Mouse (Mus musculus): ENCODE measurements around the gene Aanat.
"Not testable (repeated sequence)": the region's sequence is repeated elsewhere in the genome, so short reads cannot be mapped to it uniquely, and the experiment has no call there.

The Aanat gene

DNA sequence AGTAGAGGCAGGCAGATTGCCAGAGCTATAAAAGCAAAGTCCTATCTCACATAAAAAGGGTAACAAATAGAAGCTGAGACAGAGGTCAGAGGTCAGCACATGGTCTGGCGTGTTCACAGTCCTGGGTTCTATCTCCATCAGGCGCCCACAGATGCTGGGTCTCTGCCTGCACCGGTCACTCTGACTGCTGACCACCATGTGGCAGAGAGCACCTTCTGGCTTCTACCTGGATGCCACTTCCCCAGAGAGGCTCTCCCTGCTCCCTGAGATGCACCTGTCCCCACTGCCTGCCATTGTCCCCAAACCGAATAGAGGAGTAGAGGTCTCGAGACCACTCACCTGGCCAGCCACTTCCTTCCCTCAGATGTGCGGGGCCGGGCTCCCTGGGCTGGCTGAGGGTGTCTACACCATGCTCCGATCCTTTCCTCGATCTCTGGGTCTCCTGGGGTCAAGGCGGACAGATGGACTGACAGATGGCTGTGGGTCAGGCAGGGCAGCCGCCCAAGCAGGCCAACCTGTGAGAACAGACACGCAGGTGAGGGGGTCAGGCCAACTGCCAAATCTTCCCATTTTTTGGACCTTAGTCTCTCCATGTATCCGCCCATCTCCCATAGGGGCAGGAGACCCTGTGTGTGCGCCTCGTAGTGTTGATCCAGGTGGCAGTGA lies 23.9 kb downstream of the Aanat start:
- no peak for DNase-seq (ENCODE audit: low read depth, low spot score)

GRCm38 (mm10) chr11:116611168-116611567 lies 24.9 kb downstream of the Aanat start:
- not testable (repeated sequence) for DNase-seq (ENCODE audit: low read depth, low spot score)

DNA sequence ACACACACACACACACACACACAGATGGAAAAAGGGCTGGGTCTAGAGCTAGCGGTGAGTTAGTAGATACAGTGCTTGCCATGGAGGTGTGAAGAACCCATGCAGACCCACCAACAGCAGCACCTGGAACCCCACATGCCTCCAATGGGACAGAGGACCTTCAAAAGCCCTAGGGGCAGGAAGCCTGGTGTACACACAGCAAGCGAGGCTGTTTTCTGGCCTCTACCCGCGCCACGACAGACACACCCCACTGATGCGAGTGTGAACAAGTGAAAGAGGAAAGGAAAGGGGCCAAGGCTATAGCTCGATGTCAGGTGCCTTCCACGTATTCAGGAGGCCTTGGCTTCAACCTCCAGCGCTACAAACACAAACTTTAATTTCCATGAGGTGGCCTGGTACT lies 25.7 kb downstream of the Aanat start:
- no peak for DNase-seq (ENCODE audit: low read depth, low spot score)

DNA sequence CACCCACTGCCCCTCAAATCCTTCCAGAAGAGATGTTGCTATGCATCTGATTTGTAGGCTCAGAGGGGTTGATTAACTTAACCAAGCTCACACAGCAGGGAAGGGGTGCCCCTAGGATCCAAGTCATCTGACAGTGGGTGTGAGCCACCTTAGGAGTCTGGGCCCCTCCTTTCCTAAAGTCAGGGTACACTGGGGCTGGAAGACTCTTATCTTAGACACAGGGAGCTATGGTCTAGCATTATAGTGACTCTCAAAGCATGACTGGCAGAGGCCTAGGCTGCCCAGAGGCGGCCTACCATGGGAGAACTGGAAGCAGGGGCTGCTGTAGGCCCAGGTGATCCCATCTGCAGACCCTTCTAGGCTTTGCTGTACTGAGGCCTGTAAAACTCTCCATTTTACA lies 26.3 kb downstream of the Aanat start:
- no peak for DNase-seq (ENCODE audit: low read depth, low spot score)

DNA sequence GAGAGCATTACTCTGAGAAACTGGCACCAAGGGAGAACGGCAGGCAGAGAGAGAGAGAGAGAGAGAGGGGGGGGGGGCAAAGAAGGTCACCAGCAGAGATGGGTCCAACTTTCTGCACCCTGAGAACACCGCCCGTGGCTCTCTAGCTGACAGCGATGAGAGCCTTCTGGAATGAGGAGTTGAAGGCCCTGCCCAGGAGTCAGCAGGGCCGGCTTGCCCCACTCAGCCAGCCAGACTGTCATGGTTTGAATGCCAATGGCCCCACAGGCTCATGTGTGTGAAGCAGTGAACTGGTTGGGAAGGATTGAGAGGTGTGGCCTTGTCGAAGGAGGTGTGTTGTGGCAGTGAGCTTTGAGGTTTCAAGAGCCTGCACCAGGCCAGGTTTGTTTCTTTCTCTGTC lies 27.0 kb downstream of the Aanat start:
- no peak for DNase-seq (ENCODE audit: low read depth, low spot score)

DNA sequence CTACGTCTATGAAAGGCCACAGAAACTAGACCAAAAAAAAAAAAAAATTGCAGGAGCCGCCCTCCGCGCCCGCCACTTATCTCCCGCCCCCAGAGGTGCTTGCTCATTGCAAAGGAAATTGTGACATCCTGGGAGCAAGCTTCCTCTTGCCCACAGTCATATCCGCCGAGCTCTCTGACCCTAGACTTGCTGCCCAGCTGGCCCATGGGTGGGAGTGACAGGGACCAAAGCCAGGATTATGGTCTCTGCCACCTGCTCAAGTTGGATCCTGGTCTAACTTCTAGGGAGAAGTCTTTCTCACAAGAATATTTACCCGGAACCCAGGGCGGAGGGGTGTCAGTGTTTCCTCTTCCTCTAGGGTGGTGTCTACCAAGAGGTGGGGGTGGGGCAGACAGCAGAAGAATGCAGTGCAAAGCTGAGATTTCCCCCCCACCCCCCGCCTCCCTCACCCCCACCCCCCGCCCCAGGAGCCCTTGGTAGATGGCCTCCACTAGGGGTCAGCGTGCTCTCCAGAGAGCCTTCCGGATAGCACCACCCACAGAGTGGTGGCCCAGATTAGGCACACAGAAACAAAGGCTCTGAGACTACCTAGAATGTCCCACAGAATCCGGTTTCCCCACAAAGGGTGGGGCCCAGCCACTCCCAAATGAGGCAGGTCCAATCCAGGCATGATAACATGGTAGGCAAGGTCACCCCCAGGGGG lies 29.7 kb downstream of the Aanat start:
- DNase-seq (ENCODE audit: low read depth, low spot score) = peak; percentile 74

DNA sequence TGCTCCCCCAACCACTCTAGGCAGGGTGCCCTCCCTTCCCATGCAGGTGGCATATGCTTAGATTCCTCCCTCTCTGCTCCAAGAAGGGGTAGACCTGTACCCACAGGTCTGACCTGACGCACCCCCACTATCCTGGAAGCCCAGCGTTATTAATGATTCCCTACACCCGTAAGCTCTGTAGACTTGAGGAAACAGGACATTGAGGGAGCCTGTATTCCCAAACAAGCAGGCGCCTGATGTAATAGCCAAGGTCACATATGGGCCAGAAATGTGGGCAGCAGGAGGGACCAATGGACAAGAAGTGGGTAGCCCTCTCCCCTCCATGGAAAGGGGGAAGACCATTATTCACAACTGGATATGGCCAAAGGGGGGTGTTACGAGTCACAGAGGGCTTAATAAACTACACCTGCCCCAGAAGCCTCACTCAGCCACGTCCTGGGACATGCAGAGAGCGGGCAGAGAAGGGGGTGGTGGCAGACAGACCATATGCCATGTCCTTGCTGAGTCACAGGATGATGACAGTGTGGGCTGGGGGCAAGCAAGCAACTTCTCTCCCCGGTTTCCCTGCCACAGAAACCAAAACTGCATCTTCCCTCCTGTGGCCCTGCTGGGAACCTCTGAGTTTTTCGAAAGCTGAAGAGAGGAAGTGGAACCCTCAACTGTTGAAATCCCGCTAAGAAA lies 30.3 kb downstream of the Aanat start:
- DNase-seq (ENCODE audit: low read depth, low spot score) = no peak

GRCm38 (mm10) chr11:116617641-116618040 lies 31.4 kb downstream of the Aanat start:
- no peak for DNase-seq (ENCODE audit: low read depth, low spot score)

GRCm38 (mm10) chr11:116618666-116619065 lies 32.4 kb downstream of the Aanat start:
- DNase-seq (ENCODE audit: low read depth, low spot score) = no peak

- no peak for DNase-seq (ENCODE audit: low read depth, low spot score)
These were observed 32.9 kb downstream of the Aanat start for GRCm38 (mm10) chr11:116619156-116619555.

DNA sequence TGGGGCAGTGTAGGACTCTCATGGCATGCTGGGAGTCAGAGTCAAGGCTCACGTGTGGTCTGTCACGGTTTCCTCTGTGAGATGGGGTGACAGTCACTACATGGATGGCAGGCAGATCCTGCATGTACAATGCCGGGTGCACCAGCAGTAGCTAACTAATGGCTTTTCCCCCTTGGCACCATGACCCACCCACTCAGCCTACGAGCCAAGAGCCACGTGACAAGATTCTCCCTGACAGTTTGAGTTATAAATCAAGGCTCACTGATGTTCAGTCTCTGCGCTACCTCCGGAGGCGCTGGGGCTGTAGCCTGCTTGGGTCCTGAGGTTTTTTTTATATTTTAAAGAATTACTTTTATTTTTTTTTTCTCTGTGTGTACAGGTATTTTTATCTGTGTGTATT lies 33.3 kb downstream of the Aanat start:
- no peak for DNase-seq (ENCODE audit: low read depth, low spot score)

GRCm38 (mm10) chr11:116620073-116620472 lies 33.8 kb downstream of the Aanat start:
- DNase-seq (ENCODE audit: low read depth, low spot score) = peak; percentile 67

- DNase-seq (ENCODE audit: low read depth, low spot score) = no peak
These were observed 34.5 kb downstream of the Aanat start for GRCm38 (mm10) chr11:116620559-116621253.

- DNase-seq (ENCODE audit: low read depth, low spot score) = no peak
These were observed 35.0 kb downstream of the Aanat start for GRCm38 (mm10) chr11:116621258-116621704.

DNA sequence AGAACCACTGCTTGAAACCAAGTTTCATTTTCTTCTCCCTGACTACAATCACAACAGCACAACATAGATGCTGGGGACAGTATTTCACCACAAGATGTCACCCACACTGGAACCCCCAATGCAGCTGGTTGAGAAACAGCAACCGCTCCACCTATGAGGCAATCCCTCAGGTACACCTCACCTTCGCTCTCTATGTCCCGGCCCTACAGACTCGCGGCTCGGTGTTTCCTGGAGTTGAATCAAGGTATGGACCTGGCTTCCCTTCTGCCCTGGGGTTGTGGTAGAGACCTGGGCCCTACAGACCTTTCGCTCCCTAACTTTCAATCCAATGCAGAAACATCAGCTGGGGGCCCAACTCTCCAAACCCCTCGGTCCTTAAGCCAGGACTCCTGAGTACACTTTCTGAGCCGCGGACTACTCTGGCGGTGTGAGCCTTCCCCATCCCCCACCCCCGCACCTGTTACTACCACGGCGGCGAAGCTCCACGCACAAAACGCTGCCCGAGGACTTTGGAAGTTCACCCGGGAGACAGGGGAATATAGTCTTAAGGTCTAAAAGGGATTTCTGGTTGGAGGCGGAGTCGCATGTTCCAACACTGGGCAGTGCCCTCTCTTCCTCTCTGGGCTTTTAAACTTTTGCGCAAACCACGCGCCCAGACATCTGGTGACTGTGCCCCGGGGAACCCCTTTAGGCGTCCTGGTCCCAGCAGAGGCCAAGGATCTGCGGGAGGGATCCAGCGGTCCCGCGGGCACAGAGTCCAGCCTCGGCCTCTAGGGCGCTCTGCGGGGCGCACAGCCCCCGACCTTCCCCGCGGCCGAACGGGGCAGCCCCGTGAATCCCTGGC lies 37.3 kb downstream of the Aanat start:
- no peak for DNase-seq (ENCODE audit: low read depth, low spot score)

DNA sequence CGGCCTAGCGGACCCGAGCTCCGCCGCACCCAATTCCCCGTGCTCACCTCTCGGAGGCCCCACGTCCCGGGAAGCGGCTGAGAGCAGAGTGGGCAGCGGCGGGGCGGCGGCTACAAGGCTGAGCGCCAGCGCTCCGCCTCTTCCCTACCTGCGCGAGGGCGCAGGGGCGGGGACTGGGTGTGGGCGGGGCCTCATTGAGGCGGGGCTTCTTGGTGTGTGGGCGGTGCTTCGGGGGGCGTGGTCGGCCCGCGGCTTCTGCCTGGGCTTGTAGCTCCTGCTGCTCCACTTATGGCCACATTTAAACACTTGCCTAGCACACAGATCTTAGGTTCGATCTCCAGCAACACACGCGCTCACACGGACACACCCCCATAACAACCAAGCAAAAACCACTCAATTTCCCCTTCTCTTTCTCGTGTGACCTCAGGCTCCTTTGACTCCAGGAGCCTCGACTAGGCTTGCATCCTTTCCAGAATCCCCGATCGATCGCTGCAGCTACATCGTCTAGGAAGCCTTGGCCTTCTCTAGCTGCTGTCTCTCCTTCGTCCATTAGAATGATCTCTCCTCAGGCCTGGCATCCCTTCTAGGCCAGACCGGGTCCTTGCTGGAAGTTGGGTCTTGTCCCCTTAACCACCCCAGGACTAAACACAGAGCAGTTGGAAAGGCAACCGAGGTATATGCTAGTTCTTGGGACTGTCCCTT lies 38.0 kb downstream of the Aanat start:
- DNase-seq (ENCODE audit: low read depth, low spot score) = peak; percentile 83

DNA sequence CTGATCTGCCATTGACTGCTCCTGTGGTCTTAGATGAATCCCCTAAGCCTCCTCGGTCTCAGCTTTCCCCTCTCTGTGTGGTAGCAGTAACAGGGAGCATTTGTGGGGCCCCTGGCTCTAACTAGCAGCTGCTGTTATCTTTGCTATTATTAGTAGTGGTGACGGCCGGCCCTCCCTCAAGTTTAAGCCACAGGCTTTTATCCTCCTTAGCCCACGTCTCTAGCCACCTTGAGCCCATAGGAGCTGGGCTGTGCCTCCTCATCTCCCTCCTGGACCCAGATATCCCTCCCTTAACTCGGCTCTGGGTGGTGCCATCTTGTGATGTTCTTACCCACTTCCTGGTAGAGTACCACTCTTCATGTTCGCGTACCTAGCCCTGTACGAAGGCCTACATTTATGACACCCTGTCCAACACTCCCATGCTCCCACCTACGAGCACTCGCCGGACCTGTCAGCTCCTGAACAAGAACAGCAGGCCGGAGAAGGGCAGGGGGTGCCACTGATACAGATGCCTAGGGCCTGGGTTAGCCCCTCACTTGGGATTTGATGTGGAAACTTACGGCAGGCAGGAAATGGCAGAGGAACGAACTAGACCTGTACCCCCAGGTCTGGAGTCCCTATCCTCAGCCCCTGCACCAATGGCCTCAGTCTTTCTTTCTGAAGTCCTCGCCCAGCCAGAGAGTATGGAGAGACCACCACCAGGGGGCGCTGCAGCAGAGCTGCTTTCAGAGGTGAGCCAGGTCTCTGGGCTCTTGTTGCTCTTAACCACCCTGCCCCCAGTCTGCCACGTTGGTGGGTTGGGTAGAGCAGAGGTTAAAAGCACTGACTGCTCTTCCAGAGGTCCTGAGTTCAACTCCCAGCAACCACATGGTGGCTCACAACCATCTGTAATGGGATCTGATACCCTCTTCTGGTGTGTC lies 39.1 kb downstream of the Aanat start:
- peak; percentile 66 for DNase-seq (ENCODE audit: low read depth, low spot score)

DNA sequence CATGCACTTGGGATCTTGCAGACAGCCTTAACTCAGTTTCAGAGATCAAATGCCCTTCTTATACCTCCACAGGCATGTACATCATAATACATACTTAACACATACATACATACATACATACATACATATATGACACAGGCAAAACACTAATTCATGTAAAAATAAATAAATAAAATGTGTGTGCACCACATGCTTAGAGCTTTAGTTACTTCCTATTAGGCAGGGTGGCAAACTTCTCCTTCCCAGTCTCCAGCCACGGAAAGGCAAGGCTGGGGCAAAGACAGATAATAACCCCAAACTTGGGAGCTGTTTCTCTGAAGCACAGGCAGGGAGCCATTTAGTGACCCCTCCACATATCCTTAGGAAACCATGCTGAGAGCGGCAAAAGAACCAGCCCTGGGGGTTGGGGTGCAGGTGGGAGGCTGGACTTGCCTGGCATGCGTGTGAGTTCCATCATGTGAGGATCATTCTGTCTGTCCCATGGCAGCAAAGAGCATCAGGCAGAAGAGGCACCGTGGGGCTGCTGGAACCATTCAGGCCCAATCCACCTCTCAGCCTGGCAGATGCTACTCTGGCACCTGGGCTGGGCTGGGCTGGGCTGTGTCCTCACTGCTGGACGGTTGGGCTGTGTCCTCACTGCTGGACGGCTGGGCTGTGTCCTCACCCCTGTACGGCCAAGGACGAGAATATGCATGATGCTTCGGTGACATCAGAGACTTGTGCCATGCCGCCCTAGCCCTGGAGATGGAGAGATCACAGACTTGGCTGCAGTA lies 40.3 kb downstream of the Aanat start, which contains the start of gene Rhbdf2:
Gene Rhbdf2, minus strand, starts transcription at position 721 of the 773 bp plus-strand sequence.
- DNase-seq (ENCODE audit: low read depth, low spot score) = no peak

Data from c-Kit-negative CD71-positive TER-119-positive erythroid progenitor cells, embryonic 14.5 days (primary cell).